Mouse (Mus musculus): ENCODE data around the gene Pias4. TPM values are rescaled to one million over a fixed set of nuclear protein-coding genes. Genes with fewer than 3 reads are reported as not detected.
A peak's percentile ranks its signal among the peaks of the same experiment; 100 is the strongest.

The Pias4 gene
- polyA plus RNA-seq, 1 experiment from 2014 or later: 20.9 TPM

DNA sequence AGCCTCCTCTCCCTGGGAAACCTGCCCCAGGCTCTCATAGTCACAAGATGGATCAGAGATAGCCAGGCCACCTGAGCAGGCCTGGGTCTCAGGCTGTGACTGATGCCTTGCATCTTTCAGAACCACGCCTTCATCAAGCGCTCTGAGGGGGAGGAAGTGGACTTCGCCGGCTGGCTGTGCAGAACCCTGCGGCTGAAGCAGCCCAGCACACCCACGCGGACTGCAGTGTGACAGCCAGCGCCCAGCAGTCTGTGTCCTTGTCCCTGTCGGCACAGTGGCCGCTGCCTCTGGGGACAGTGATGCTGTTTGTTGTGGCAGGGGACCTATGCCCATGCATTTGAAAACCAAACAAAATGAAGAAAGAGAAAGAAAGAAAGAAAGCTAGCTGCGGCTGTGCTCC, 44.2 kb downstream of the Pias4 start:
- H3K4me3 ChIP-seq (ENCODE audit: low read depth, low read length): no peak overlapping the region
- H3K4me2 ChIP-seq (replicated peaks; ENCODE audit: low read depth): no peak overlapping the region
- 73% methylated on average over 11 of the region's 11 CpGs for WGBS
- H3K36me3 ChIP-seq (ENCODE audit: control insufficient read depth, insufficient read depth, low read length): peaks cover 13% of the 10 kb centered on the region; the same call in 1 of the 2 replicates
- TF ChIP-seq CTCF (IDR thresholded peaks at IDR 0.05; ENCODE audit: low read depth) (no peak), EP300 (optimal IDR thresholded peaks at IDR 0.05) (no peak)
- H3K9ac ChIP-seq (ENCODE audit: low read length): no peak overlapping the region
- no peak overlapping the region for H3K27ac ChIP-seq (replicated peaks)
- H3K27me3 ChIP-seq (ENCODE audit: control insufficient read depth, insufficient read depth, low read length): no peaks in the 10 kb centered on the region
- ATAC-seq (ENCODE audit: low FRiP score, low TSS enrichment) (no peak), DNase-seq (ENCODE audit: low spot score) (no peak)
- no peaks in the 10 kb centered on the region for H3K4me1 ChIP-seq (replicated peaks; ENCODE audit: control insufficient read depth, insufficient read depth)
- no peaks in the 10 kb centered on the region for H3K9me3 ChIP-seq (ENCODE audit: control insufficient read depth, low read length)

DNA sequence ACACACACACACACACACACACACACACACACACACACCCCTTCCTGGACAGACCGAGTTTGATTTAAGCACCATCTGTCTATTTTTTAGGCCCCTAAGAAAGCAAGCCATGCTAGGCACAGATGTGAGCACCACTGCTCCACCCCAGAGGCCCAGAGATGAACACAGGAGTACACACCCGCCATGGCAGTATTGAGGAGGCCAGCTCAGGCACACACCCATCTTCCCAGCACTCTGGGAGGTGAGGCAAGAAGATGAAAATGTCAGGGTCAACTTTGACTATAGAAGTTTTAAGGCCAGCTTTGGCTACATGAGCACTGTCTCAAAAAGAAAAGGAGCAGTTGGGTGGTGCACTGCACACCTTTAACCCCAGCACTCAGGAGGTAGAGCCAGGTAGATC, 44.8 kb downstream of the Pias4 start:
- Histone ChIP-seq H3K27me3 (ENCODE audit: control insufficient read depth, insufficient read depth, low read length) (no peaks in the 10 kb centered on the region), H3K4me3 (ENCODE audit: low read depth, low read length) (no peak overlapping the region), H3K9ac (ENCODE audit: low read length) (no peak overlapping the region), H3K36me3 (ENCODE audit: control insufficient read depth, insufficient read depth, low read length) (peaks cover 16% of the 10 kb centered on the region), H3K9me3 (ENCODE audit: control insufficient read depth, low read length) (no peaks in the 10 kb centered on the region), H3K4me2 (replicated peaks; ENCODE audit: low read depth) (no peak overlapping the region), H3K4me1 (replicated peaks; ENCODE audit: control insufficient read depth, insufficient read depth) (no peaks in the 10 kb centered on the region), H3K27ac (replicated peaks) (no peak overlapping the region)
- TF ChIP-seq CTCF (IDR thresholded peaks at IDR 0.05; ENCODE audit: low read depth): no peak
- no peak for TF ChIP-seq EP300 (optimal IDR thresholded peaks at IDR 0.05)
- no peak for DNase-seq (ENCODE audit: low spot score)
- WGBS: 62% methylated on average over 2 of the region's 2 CpGs
- no peak for ATAC-seq (ENCODE audit: low FRiP score, low TSS enrichment)

DNA sequence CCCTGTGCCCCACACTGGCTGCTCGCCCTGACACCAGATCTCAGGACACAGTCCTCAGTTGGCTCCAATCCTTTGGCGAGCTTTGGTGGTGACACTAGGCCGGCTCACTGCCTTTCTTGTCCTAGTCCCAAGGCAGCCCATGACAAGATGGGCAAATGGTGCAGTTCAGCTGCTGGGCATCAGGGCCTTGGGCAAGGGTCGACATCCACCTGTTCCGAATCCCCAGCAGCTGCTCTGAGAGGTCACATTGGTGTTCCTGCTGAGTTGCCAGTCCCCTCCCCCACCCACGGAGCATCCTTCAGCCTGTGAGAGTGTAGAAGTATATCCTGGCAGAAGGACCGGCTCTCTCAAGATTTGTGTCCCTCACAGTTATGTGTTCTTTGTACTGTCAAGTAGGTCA, 47.1 kb downstream of the Pias4 start:
- TF ChIP-seq CTCF (IDR thresholded peaks at IDR 0.05; ENCODE audit: low read depth): no peak
- no peak for TF ChIP-seq EP300 (optimal IDR thresholded peaks at IDR 0.05)
- Histone ChIP-seq H3K36me3 (ENCODE audit: control insufficient read depth, insufficient read depth, low read length) (peaks cover 21% of the 10 kb centered on the region), H3K27me3 (ENCODE audit: control insufficient read depth, insufficient read depth, low read length) (no peaks in the 10 kb centered on the region), H3K9ac (ENCODE audit: low read length) (no peak overlapping the region), H3K4me2 (replicated peaks; ENCODE audit: low read depth) (no peak overlapping the region), H3K4me1 (replicated peaks; ENCODE audit: control insufficient read depth, insufficient read depth) (no peaks in the 10 kb centered on the region), H3K9me3 (ENCODE audit: control insufficient read depth, low read length) (no peaks in the 10 kb centered on the region), H3K4me3 (ENCODE audit: low read depth, low read length) (no peak overlapping the region), H3K27ac (replicated peaks) (no peak overlapping the region)
- ATAC-seq (ENCODE audit: low FRiP score, low TSS enrichment) (no peak), DNase-seq (ENCODE audit: low spot score) (no peak)
- WGBS: 83% methylated on average over 7 of the region's 7 CpGs

DNA sequence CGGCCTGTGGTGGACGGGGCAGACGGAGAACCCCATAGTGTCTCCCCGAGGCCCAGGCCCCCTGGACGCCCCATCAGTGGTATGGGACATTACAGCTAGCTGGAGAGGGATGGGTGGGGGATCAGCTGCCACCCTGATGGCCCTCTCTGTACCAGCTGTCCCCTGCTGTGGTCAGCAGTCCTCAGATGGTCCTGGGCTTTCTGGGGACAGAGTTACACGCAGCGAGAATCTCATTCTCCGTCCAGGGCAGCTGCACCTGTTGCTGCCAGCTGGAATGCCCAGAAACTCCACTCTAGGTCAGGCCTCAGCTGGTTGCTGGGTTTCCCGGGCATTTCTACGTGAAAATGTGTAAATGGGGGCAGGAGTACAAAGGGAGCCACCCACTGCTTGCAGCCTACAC, 48.1 kb downstream of the Pias4 start:
- H3K27me3 ChIP-seq (ENCODE audit: control insufficient read depth, insufficient read depth, low read length): no peaks in the 10 kb centered on the region
- 94% methylated on average over 10 of the region's 10 CpGs for WGBS
- no peaks in the 10 kb centered on the region for H3K4me1 ChIP-seq (replicated peaks; ENCODE audit: control insufficient read depth, insufficient read depth)
- no peaks in the 10 kb centered on the region for H3K9me3 ChIP-seq (ENCODE audit: control insufficient read depth, low read length)
- ATAC-seq (ENCODE audit: low FRiP score, low TSS enrichment) (no peak), DNase-seq (ENCODE audit: low spot score) (no peak)
- H3K36me3 ChIP-seq (ENCODE audit: control insufficient read depth, insufficient read depth, low read length): peaks cover 31% of the 10 kb centered on the region
- H3K4me3 ChIP-seq (ENCODE audit: low read depth, low read length): no peak overlapping the region
- H3K9ac ChIP-seq (ENCODE audit: low read length): no peak overlapping the region; the same call in 1 of the 2 replicates
- no peak overlapping the region for H3K4me2 ChIP-seq (replicated peaks; ENCODE audit: low read depth)
- no peak for TF ChIP-seq EP300 (optimal IDR thresholded peaks at IDR 0.05)
- TF ChIP-seq CTCF (IDR thresholded peaks at IDR 0.05; ENCODE audit: low read depth): no peak
- no peak overlapping the region for H3K27ac ChIP-seq (replicated peaks)

DNA sequence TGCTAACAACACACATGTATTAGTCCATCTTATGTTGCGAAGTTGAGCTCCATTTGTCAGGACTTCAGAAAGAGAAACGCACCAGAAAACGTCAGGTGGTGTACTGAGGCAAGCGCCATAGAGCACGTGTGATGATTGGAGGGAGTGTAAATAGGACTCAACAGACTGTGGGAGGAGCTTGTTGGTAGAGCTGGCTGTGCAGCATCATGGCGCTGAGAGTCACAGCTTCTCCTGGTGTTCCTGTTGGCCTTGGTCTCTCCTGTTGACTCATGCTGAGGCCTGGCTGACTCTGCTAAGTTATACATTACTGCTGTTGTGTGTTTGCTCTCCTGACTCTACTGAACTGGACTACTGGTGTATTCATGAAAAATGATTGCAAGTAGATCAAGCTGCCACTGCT, 54.8 kb downstream of the Pias4 start:
- no peak overlapping the region for H3K27ac ChIP-seq (replicated peaks)
- peaks cover 26% of the 10 kb centered on the region for H3K36me3 ChIP-seq (ENCODE audit: control insufficient read depth, insufficient read depth, low read length)
- WGBS: 86% methylated on average over 6 of the region's 6 CpGs

DNA sequence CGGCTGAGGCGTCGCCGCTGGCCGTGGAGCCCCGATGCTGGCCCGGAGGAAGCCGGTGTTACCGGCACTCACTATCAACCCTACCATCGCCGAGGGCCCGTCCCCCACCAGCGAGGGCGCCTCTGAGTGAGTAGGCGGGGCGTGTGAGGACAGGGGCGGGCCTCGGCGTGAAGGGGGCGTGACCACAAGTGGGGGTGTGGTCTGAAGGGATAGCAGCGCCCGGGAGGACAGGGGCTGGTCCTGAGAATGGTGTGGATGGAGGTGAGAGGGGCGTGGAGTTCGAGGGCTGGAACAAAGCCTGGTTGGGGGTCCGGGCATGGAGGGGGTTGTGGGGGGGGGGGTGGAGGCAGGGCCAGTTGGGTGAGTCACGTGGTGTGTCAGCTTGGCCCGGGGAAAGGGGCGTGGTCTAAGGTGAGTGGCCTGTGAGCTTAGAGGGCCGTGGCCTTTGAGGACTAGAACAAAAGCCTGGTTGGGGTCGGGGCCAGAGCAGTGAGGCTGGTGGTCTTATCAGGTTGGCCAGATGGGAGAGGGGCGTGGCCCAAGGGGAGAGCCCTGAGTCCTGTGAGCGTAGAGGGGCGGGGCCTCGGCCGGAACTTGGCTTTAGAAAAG, 61.5 kb downstream of the Pias4 start:
- 0% methylated on average over 35 of the region's 35 CpGs for whole genome bisulfite sequencing
- H3K4me3 ChIP-seq (ENCODE audit: low read depth, low read length): peak overlapping the region; percentile 89
- peaks cover 9% of the 10 kb centered on the region for H3K36me3 ChIP-seq (ENCODE audit: control insufficient read depth, insufficient read depth, low read length)
- TF ChIP-seq CTCF (IDR thresholded peaks at IDR 0.05; ENCODE audit: low read depth): peak; percentile 57
- no peak for TF ChIP-seq EP300 (optimal IDR thresholded peaks at IDR 0.05)
- 0 out of 2 replicates have a peak, but pooled peaks cover 5% of the 10 kb centered on the region for H3K4me1 ChIP-seq (replicated peaks; ENCODE audit: control insufficient read depth, insufficient read depth)
- H3K4me2 ChIP-seq (replicated peaks; ENCODE audit: low read depth): peak overlapping the region; percentile 69
- DNase-seq (ENCODE audit: low spot score) (peak; percentile 93), ATAC-seq (ENCODE audit: low FRiP score, low TSS enrichment) (peak; percentile 91)
- H3K9me3 ChIP-seq (ENCODE audit: control insufficient read depth, low read length): no peaks in the 10 kb centered on the region
- no peaks in the 10 kb centered on the region for H3K27me3 ChIP-seq (ENCODE audit: control insufficient read depth, insufficient read depth, low read length)
- H3K27ac ChIP-seq (replicated peaks): peak overlapping the region; percentile 100
- H3K9ac ChIP-seq (ENCODE audit: low read length): peak overlapping the region; percentile 97

More for the DNA sequence above, 54.8 kb downstream of the Pias4 start:
- H3K4me3 ChIP-seq (ENCODE audit: low read depth, low read length): no peak overlapping the region
- no peaks in the 10 kb centered on the region for H3K27me3 ChIP-seq (ENCODE audit: control insufficient read depth, insufficient read depth, low read length)
- no peaks in the 10 kb centered on the region for H3K9me3 ChIP-seq (ENCODE audit: control insufficient read depth, low read length)
- no peak overlapping the region for H3K9ac ChIP-seq (ENCODE audit: low read length)
- H3K4me1 ChIP-seq (replicated peaks; ENCODE audit: control insufficient read depth, insufficient read depth): no peaks in the 10 kb centered on the region
- no peak for TF ChIP-seq CTCF (IDR thresholded peaks at IDR 0.05; ENCODE audit: low read depth)
- TF ChIP-seq EP300 (optimal IDR thresholded peaks at IDR 0.05): no peak
- H3K4me2 ChIP-seq (replicated peaks; ENCODE audit: low read depth): no peak overlapping the region
- DNase-seq (ENCODE audit: low spot score) (no peak), ATAC-seq (ENCODE audit: low FRiP score, low TSS enrichment) (no peak)

All from stomach, postnatal 0 days (tissue).